Mouse (Mus musculus): ENCODE measurements around the gene Lef1. TPM values are rescaled to one million over a fixed set of nuclear protein-coding genes. Genes with fewer than 3 reads are reported as not detected.

Gene Lef1
- polyA plus RNA-seq, 1 experiment, result 4.5 TPM

GRCm38 (mm10) chr3:131072661-131073060, 37.6 kb upstream of the Lef1 start:
- no peak overlapping the region for H3K4me2 ChIP-seq (ENCODE audit: low read depth)
- H3K4me3 ChIP-seq, result no peak overlapping the region
- no peaks in the 10 kb centered on the region for H3K79me2 ChIP-seq (ENCODE audit: control insufficient read depth, insufficient read depth)
- no peaks in the 10 kb centered on the region for H3K36me3 ChIP-seq (ENCODE audit: control insufficient read depth, insufficient read depth)
- no peak overlapping the region for H3ac ChIP-seq (ENCODE audit: control insufficient read depth, insufficient read length)
- no peak for TF ChIP-seq TCF12 (IDR thresholded peaks at IDR 0.05; ENCODE audit: insufficient read depth, poor library complexity, severe bottlenecking)
- no peak for TF ChIP-seq MYOD1 (IDR thresholded peaks at IDR 0.05; ENCODE audit: control insufficient read depth in 1 of 3, insufficient read length in 2 of 3, low read depth in 2 of 3)
- TF ChIP-seq USF1 (IDR thresholded peaks at IDR 0.05; ENCODE audit: low read depth), result no peak
- TF ChIP-seq TCF3 (IDR thresholded peaks at IDR 0.05; ENCODE audit: insufficient read length, low read depth), result no peak
- no peak for TF ChIP-seq POLR2AphosphoS2 (IDR thresholded peaks at IDR 0.05; ENCODE audit: insufficient read length, low read depth)
- TF ChIP-seq SRF (IDR thresholded peaks at IDR 0.05; ENCODE audit: control insufficient read depth, insufficient read length, low read depth), result no peak
- no peak for TF ChIP-seq POLR2A (IDR thresholded peaks at IDR 0.05; ENCODE audit: insufficient read length, low read depth)
- no peak for TF ChIP-seq CEBPB (IDR thresholded peaks at IDR 0.05; ENCODE audit: insufficient read depth, poor library complexity, severe bottlenecking)
- no peak for TF ChIP-seq REST (IDR thresholded peaks at IDR 0.05; ENCODE audit: insufficient read depth, insufficient read length)
- no peak for TF ChIP-seq MYOG (IDR thresholded peaks at IDR 0.05; ENCODE audit: control insufficient read depth in 1 of 3, insufficient read depth in 1 of 3, insufficient read length in 2 of 3, low read depth in 2 of 3)
- TF ChIP-seq MAX (IDR thresholded peaks at IDR 0.05; ENCODE audit: low read depth), result no peak
- TF ChIP-seq E2F4 (IDR thresholded peaks at IDR 0.05; ENCODE audit: insufficient read depth), result no peak
- no peaks in the 10 kb centered on the region for H3K27me3 ChIP-seq (ENCODE audit: control insufficient read depth, insufficient read depth, insufficient read length)

GRCm38 (mm10) chr3:131073946-131074345, 36.3 kb upstream of the Lef1 start:
- Histone ChIP-seq H3ac (ENCODE audit: control insufficient read depth, insufficient read length) (no peak overlapping the region), H3K36me3 (ENCODE audit: control insufficient read depth, insufficient read depth) (no peaks in the 10 kb centered on the region)

DNA sequence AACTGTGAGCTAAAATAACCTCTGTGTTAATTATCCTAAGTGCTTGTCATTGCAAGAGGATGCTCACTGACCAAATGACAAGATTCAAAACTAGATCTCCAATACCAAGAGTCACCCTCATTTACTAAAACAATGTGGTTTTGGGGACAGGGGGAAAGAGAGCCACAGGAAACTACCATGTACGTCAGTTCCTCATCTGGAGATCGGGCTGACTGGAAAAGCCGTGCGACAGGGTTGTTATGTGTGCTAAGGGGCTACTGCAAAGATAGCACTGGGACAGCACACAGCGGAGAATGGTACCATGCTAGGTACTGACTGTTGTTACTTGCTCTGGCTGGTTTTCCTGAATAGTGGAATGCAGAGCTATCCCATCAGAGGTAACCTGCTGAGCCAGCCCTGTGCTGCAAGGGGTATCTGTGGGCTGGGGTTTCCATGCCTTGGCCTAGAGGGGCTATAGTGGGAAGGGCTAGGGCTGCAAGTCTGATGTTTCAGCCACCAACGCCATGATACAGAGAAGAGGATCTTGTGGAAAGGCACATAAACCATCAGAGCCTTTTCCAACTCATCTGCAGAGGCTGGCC, 32.1 kb upstream of the Lef1 start:
- Histone ChIP-seq H3K36me3 (ENCODE audit: control insufficient read depth, insufficient read depth) (no peaks in the 10 kb centered on the region), H3ac (ENCODE audit: control insufficient read depth, insufficient read length) (no peak overlapping the region), H3K79me2 (ENCODE audit: control insufficient read depth, insufficient read depth) (no peaks in the 10 kb centered on the region), H3K4me2 (ENCODE audit: low read depth) (no peak overlapping the region), H3K27me3 (ENCODE audit: control insufficient read depth, insufficient read depth, insufficient read length) (no peaks in the 10 kb centered on the region), H3K4me3 (no peak overlapping the region)
- no peak for TF ChIP-seq SRF (IDR thresholded peaks at IDR 0.05; ENCODE audit: control insufficient read depth, insufficient read length, low read depth)
- TF ChIP-seq E2F4 (IDR thresholded peaks at IDR 0.05; ENCODE audit: insufficient read depth), result no peak
- TF ChIP-seq POLR2A (IDR thresholded peaks at IDR 0.05; ENCODE audit: insufficient read length, low read depth), result no peak
- no peak for TF ChIP-seq MYOG (IDR thresholded peaks at IDR 0.05; ENCODE audit: control insufficient read depth in 1 of 3, insufficient read depth in 1 of 3, insufficient read length in 2 of 3, low read depth in 2 of 3)
- no peak for TF ChIP-seq USF1 (IDR thresholded peaks at IDR 0.05; ENCODE audit: low read depth)
- TF ChIP-seq CEBPB (IDR thresholded peaks at IDR 0.05; ENCODE audit: insufficient read depth, poor library complexity, severe bottlenecking), result no peak

More at GRCm38 (mm10) chr3:131073946-131074345, 36.3 kb upstream of the Lef1 start:
- H3K4me3 ChIP-seq, result no peak overlapping the region
- TF ChIP-seq USF1 (IDR thresholded peaks at IDR 0.05; ENCODE audit: low read depth) (no peak), POLR2A (IDR thresholded peaks at IDR 0.05; ENCODE audit: insufficient read length, low read depth) (no peak), TCF12 (IDR thresholded peaks at IDR 0.05; ENCODE audit: insufficient read depth, poor library complexity, severe bottlenecking) (no peak), SRF (IDR thresholded peaks at IDR 0.05; ENCODE audit: control insufficient read depth, insufficient read length, low read depth) (no peak), POLR2AphosphoS2 (IDR thresholded peaks at IDR 0.05; ENCODE audit: insufficient read length, low read depth) (no peak), MYOG (IDR thresholded peaks at IDR 0.05; ENCODE audit: control insufficient read depth in 1 of 3, insufficient read depth in 1 of 3, insufficient read length in 2 of 3, low read depth in 2 of 3) (no peak), MAX (IDR thresholded peaks at IDR 0.05; ENCODE audit: low read depth) (no peak), REST (IDR thresholded peaks at IDR 0.05; ENCODE audit: insufficient read depth, insufficient read length) (no peak), TCF3 (IDR thresholded peaks at IDR 0.05; ENCODE audit: insufficient read length, low read depth) (no peak), CEBPB (IDR thresholded peaks at IDR 0.05; ENCODE audit: insufficient read depth, poor library complexity, severe bottlenecking) (no peak), E2F4 (IDR thresholded peaks at IDR 0.05; ENCODE audit: insufficient read depth) (no peak), MYOD1 (IDR thresholded peaks at IDR 0.05; ENCODE audit: control insufficient read depth in 1 of 3, insufficient read length in 2 of 3, low read depth in 2 of 3) (no peak)
- no peaks in the 10 kb centered on the region for H3K27me3 ChIP-seq (ENCODE audit: control insufficient read depth, insufficient read depth, insufficient read length)
- no peak overlapping the region for H3K4me2 ChIP-seq (ENCODE audit: low read depth)
- H3K79me2 ChIP-seq (ENCODE audit: control insufficient read depth, insufficient read depth), result no peaks in the 10 kb centered on the region

GRCm38 (mm10) chr3:131078719-131079118, 31.6 kb upstream of the Lef1 start:
- TF ChIP-seq E2F4 (IDR thresholded peaks at IDR 0.05; ENCODE audit: insufficient read depth) (no peak), POLR2A (IDR thresholded peaks at IDR 0.05; ENCODE audit: insufficient read length, low read depth) (no peak), REST (IDR thresholded peaks at IDR 0.05; ENCODE audit: insufficient read depth, insufficient read length) (no peak), CEBPB (IDR thresholded peaks at IDR 0.05; ENCODE audit: insufficient read depth, poor library complexity, severe bottlenecking) (no peak)
- Histone ChIP-seq H3ac (ENCODE audit: control insufficient read depth, insufficient read length) (no peak overlapping the region), H3K27me3 (ENCODE audit: control insufficient read depth, insufficient read depth, insufficient read length) (no peaks in the 10 kb centered on the region), H3K36me3 (ENCODE audit: control insufficient read depth, insufficient read depth) (no peaks in the 10 kb centered on the region), H3K79me2 (ENCODE audit: control insufficient read depth, insufficient read depth) (no peaks in the 10 kb centered on the region), H3K4me3 (no peak overlapping the region), H3K4me2 (ENCODE audit: low read depth) (no peak overlapping the region)

GRCm38 (mm10) chr3:131083722-131084121, 26.5 kb upstream of the Lef1 start:
- Histone ChIP-seq H3K4me2 (ENCODE audit: low read depth) (no peak overlapping the region), H3K36me3 (ENCODE audit: control insufficient read depth, insufficient read depth) (no peaks in the 10 kb centered on the region), H3K4me3 (no peak overlapping the region), H3K27me3 (ENCODE audit: control insufficient read depth, insufficient read depth, insufficient read length) (no peaks in the 10 kb centered on the region), H3ac (ENCODE audit: control insufficient read depth, insufficient read length) (no peak overlapping the region), H3K79me2 (ENCODE audit: control insufficient read depth, insufficient read depth) (no peaks in the 10 kb centered on the region)
- TF ChIP-seq MYOG (IDR thresholded peaks at IDR 0.05; ENCODE audit: control insufficient read depth in 1 of 3, insufficient read depth in 1 of 3, insufficient read length in 2 of 3, low read depth in 2 of 3) (no peak), SRF (IDR thresholded peaks at IDR 0.05; ENCODE audit: control insufficient read depth, insufficient read length, low read depth) (no peak), TCF3 (IDR thresholded peaks at IDR 0.05; ENCODE audit: insufficient read length, low read depth) (no peak), CEBPB (IDR thresholded peaks at IDR 0.05; ENCODE audit: insufficient read depth, poor library complexity, severe bottlenecking) (no peak), POLR2A (IDR thresholded peaks at IDR 0.05; ENCODE audit: insufficient read length, low read depth) (no peak), REST (IDR thresholded peaks at IDR 0.05; ENCODE audit: insufficient read depth, insufficient read length) (no peak), MYOD1 (IDR thresholded peaks at IDR 0.05; ENCODE audit: control insufficient read depth in 1 of 3, insufficient read length in 2 of 3, low read depth in 2 of 3) (no peak), USF1 (IDR thresholded peaks at IDR 0.05; ENCODE audit: low read depth) (no peak), TCF12 (IDR thresholded peaks at IDR 0.05; ENCODE audit: insufficient read depth, poor library complexity, severe bottlenecking) (no peak), E2F4 (IDR thresholded peaks at IDR 0.05; ENCODE audit: insufficient read depth) (no peak), MAX (IDR thresholded peaks at IDR 0.05; ENCODE audit: low read depth) (no peak), POLR2AphosphoS2 (IDR thresholded peaks at IDR 0.05; ENCODE audit: insufficient read length, low read depth) (no peak)
